Mouse (Mus musculus) limb, embryonic 10.5 days (tissue): Measurements from ENCODE around the gene Taok3. TPM values are rescaled to one million over a fixed set of nuclear protein-coding genes. Genes with fewer than 3 reads are reported as not detected.

Experiments
- DNase-seq: peaks from one replicate; pipeline ENCODE4 v3.0.0-alpha.2; 2017; ENCODE audit warnings: low spot score
- H3K27ac ChIP-seq: fragments of 300-500 bp; sonication (generic); 2 replicates; pipeline ENCODE4 v1.5.1; 2016; ENCODE audit warnings: mild to moderate bottlenecking
- H3K27me3 ChIP-seq: fragments of 300-500 bp; sonication (generic); 2 replicates; pipeline ENCODE4 v1.6.1; 2016; ENCODE audit warnings: low read depth, mild to moderate bottlenecking; ENCODE audit not compliant: poor library complexity, severe bottlenecking
- H3K36me3 ChIP-seq: fragments of 300-500 bp; sonication (generic); 2 replicates; pipeline ENCODE4 v1.6.1; 2016; ENCODE audit warnings: mild to moderate bottlenecking, moderate library complexity
- H3K4me1 ChIP-seq: fragments of 300-500 bp; sonication (generic); 2 replicates; pipeline ENCODE4 v1.6.1; 2016
- H3K4me3 ChIP-seq: fragments of 300-500 bp; sonication (generic); 2 replicates; pipeline ENCODE4 v1.5.1; 2016; ENCODE audit warnings: mild to moderate bottlenecking, moderate library complexity
- H3K9me3 ChIP-seq: fragments of 300-500 bp; sonication (generic); replicated peaks from 2 replicates; pipeline ENCODE4 v1.6.1; 2016; ENCODE audit warnings: mild to moderate bottlenecking
- WGBS: fragments of 180-500 bp; shearing (Covaris S2); methylation state at CpG from one replicate; pipeline ENCODE4 v1.1.7; 2016; 5-methylcytosine and 5-hydroxymethylcytosine counted together
- polyA plus RNA-seq: library from polyadenylated mRNA; unstranded; fragments of >200 nt; fragmentation: Nextera tagmentation; extraction: Ambion mirVana; gene quantifications from 2 replicates; pipeline ENCODE4 v1.2.1, GENCODE M21; 2016

Gene Taok3
- polyA plus RNA-seq, 1 experiment from 2014 or later = 6.2 TPM

GRCm38 (mm10) chr5:117268749-117269148 lies 148.8 kb downstream of the Taok3 start:
- DNase-seq = no peak
- no peak overlapping the region for H3K27ac ChIP-seq
- H3K4me1 ChIP-seq = no peaks in the 10 kb centered on the region
- H3K27me3 ChIP-seq = no peaks in the 10 kb centered on the region
- WGBS = 38% methylated on average over 5 of the region's 5 CpGs
- 0 out of 2 replicates have a peak, but pooled peaks cover 2% of the 10 kb centered on the region for H3K36me3 ChIP-seq
- no peak overlapping the region for H3K4me3 ChIP-seq
- H3K9me3 ChIP-seq = no peaks in the 10 kb centered on the region

- Histone ChIP-seq H3K4me3 (no peak overlapping the region), H3K9me3 (no peaks in the 10 kb centered on the region), H3K27ac (no peak overlapping the region), H3K4me1 (peaks cover 4% of the 10 kb centered on the region), H3K36me3 (no peaks in the 10 kb centered on the region), H3K27me3 (no peaks in the 10 kb centered on the region)
- 97% methylated on average over 12 of the region's 12 CpGs for WGBS
- no peak for DNase-seq
Observed at GRCm38 (mm10) chr5:117269395-117269794, 149.5 kb downstream of the Taok3 start.

DNA sequence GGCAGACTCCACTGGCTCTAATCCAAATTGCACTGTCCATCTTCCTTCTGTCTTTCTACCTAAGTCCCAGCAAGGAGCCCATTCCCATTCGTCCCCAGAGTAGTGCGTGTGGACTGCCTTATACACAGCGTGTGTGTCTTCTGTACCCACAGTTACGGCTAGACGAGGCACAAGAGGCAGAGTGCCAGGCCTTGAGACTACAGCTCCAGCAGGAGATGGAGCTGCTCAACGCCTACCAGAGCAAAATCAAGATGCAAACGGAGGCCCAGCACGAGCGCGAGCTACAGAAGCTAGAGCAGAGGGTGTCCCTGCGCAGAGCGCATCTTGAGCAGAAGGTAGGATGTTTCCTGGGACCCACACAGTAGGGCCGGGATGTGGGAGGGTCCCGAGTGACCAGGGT lies 152.0 kb downstream of the Taok3 start:
- 91% methylated on average over 14 of the region's 14 CpGs for WGBS

GRCm38 (mm10) chr5:117274817-117275216 lies 154.9 kb downstream of the Taok3 start:
- peaks cover 4% of the 10 kb centered on the region for H3K4me1 ChIP-seq
- peaks cover 20% of the 10 kb centered on the region for H3K36me3 ChIP-seq
- DNase-seq = no peak
- H3K27me3 ChIP-seq = no peaks in the 10 kb centered on the region
- H3K4me3 ChIP-seq = no peak overlapping the region
- WGBS = 77% methylated on average over 5 of the region's 5 CpGs
- H3K27ac ChIP-seq = no peak overlapping the region
- no peaks in the 10 kb centered on the region for H3K9me3 ChIP-seq

More for the DNA sequence above, 152.0 kb downstream of the Taok3 start:
- H3K36me3 ChIP-seq = no peaks in the 10 kb centered on the region
- no peaks in the 10 kb centered on the region for H3K9me3 ChIP-seq
- no peak overlapping the region for H3K27ac ChIP-seq
- H3K4me1 ChIP-seq = peaks cover 4% of the 10 kb centered on the region
- no peak overlapping the region for H3K4me3 ChIP-seq
- DNase-seq = no peak
- H3K27me3 ChIP-seq = no peaks in the 10 kb centered on the region

- H3K27ac ChIP-seq = no peak overlapping the region
- no peak for DNase-seq
- peaks cover 48% of the 10 kb centered on the region for H3K36me3 ChIP-seq
- WGBS = 93% methylated on average over 6 of the region's 6 CpGs
- H3K9me3 ChIP-seq = no peaks in the 10 kb centered on the region
- no peaks in the 10 kb centered on the region for H3K27me3 ChIP-seq
- H3K4me3 ChIP-seq = no peak overlapping the region
- H3K4me1 ChIP-seq = peaks cover 4% of the 10 kb centered on the region
Observed at GRCm38 (mm10) chr5:117277784-117278183, 157.9 kb downstream of the Taok3 start.

DNA sequence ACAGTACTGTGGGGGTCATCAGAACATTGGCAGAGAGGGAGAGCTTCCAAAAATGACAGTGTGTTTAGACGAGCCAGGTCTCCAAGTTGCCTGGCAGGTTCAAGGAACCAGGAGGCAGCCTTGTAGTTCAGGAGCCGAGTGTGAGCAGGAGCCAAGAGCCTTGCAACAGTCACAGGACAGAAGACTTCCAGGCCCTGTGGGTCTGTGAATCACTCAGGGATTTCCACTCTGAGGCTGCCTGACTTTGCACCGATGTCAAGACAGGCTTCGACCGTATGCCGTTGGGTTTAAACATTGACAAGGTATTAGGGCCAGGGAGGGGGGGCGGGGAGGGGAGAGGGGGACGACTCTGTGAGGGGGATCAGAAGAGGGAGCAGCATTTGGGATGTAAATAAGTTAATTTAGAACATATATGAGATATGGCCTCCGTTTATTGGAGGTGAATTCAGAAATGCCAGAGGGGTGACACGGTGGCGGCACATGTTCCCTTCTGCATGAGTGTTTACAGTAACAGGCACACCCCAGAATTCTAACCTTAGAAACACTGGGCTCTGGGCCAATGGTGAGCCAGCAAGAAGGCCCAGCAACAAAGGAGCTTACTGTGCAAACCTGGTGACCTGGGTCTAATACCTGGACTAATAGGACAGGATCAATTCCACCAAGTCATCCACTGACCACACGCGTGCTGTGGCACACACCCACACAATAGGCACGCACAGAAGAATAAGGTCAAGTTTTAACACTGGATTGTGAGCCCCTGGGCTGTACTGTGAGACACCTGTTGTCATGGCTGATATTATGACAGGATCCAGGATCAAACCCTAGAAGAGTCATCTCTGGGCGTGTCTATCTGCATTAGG lies 159.1 kb downstream of the Taok3 start:
- peaks cover 58% of the 10 kb centered on the region for H3K36me3 ChIP-seq
- no peak for DNase-seq
- no peak overlapping the region for H3K4me3 ChIP-seq
- peaks cover 2% of the 10 kb centered on the region for H3K4me1 ChIP-seq
- 94% methylated on average over 15 of the region's 15 CpGs for WGBS
- H3K27ac ChIP-seq = no peak overlapping the region
- H3K9me3 ChIP-seq = no peaks in the 10 kb centered on the region
- H3K27me3 ChIP-seq = no peaks in the 10 kb centered on the region

- Histone ChIP-seq H3K27me3 (no peaks in the 10 kb centered on the region), H3K4me1 (no peaks in the 10 kb centered on the region), H3K36me3 (peaks cover 65% of the 10 kb centered on the region), H3K9me3 (no peaks in the 10 kb centered on the region), H3K27ac (no peak overlapping the region), H3K4me3 (no peak overlapping the region)
- DNase-seq = no peak
- 76% methylated on average over 4 of the region's 4 CpGs for WGBS
Observed at GRCm38 (mm10) chr5:117279669-117280050, 159.7 kb downstream of the Taok3 start.

GRCm38 (mm10) chr5:117281536-117281935 lies 161.6 kb downstream of the Taok3 start:
- H3K27me3 ChIP-seq = no peaks in the 10 kb centered on the region
- peaks cover 79% of the 10 kb centered on the region for H3K36me3 ChIP-seq
- no peak overlapping the region for H3K27ac ChIP-seq
- H3K4me3 ChIP-seq = no peak overlapping the region
- DNase-seq = no peak
- no peaks in the 10 kb centered on the region for H3K9me3 ChIP-seq
- H3K4me1 ChIP-seq = peaks cover 12% of the 10 kb centered on the region
- 95% methylated on average over 10 of the region's 10 CpGs for WGBS

GRCm38 (mm10) chr5:117282360-117282759 lies 162.4 kb downstream of the Taok3 start:
- H3K36me3 ChIP-seq = peaks cover 79% of the 10 kb centered on the region
- no peak for DNase-seq
- H3K4me1 ChIP-seq = peaks cover 12% of the 10 kb centered on the region
- H3K27ac ChIP-seq = no peak overlapping the region
- no peaks in the 10 kb centered on the region for H3K27me3 ChIP-seq
- H3K9me3 ChIP-seq = no peaks in the 10 kb centered on the region
- 89% methylated on average over 8 of the region's 8 CpGs for WGBS
- no peak overlapping the region for H3K4me3 ChIP-seq

GRCm38 (mm10) chr5:117284029-117284428 lies 164.1 kb downstream of the Taok3 start:
- no peak overlapping the region for H3K27ac ChIP-seq
- H3K27me3 ChIP-seq = no peaks in the 10 kb centered on the region
- no peak for DNase-seq
- WGBS = 89% methylated on average over 9 of the region's 9 CpGs
- no peak overlapping the region for H3K4me3 ChIP-seq
- peaks cover 20% of the 10 kb centered on the region for H3K4me1 ChIP-seq
- peaks cover 66% of the 10 kb centered on the region for H3K36me3 ChIP-seq
- no peaks in the 10 kb centered on the region for H3K9me3 ChIP-seq

DNA sequence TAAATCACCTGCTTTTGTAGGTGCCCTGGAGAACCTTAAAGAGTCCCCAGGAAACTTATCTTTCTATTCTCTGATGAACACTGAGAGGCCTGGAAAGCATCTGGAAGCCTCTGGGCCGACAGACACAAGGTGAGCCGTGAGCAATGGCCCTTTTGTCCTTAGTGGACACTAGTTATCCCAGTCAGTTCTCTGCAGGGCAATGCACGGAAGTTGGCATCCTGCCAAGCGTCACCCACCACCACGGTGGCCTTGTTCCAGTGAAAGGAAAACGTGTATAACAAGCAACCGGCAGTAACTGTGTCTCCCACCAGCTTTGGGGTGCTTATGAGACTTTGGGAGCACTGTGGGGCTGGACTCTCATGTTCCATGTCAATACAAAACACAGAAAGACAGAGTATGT lies 164.8 kb downstream of the Taok3 start:
- Histone ChIP-seq H3K27me3 (no peaks in the 10 kb centered on the region), H3K27ac (no peak overlapping the region), H3K36me3 (peaks cover 60% of the 10 kb centered on the region), H3K4me3 (no peak overlapping the region), H3K9me3 (no peaks in the 10 kb centered on the region), H3K4me1 (peaks cover 20% of the 10 kb centered on the region)
- DNase-seq = no peak
- 91% methylated on average over 7 of the region's 7 CpGs for WGBS

GRCm38 (mm10) chr5:117285266-117285665 lies 165.3 kb downstream of the Taok3 start:
- Histone ChIP-seq H3K27ac (no peak overlapping the region), H3K36me3 (peaks cover 54% of the 10 kb centered on the region), H3K4me3 (no peak overlapping the region), H3K9me3 (no peaks in the 10 kb centered on the region), H3K27me3 (no peaks in the 10 kb centered on the region), H3K4me1 (peaks cover 20% of the 10 kb centered on the region)
- 94% methylated on average over 4 of the region's 4 CpGs for WGBS
- no peak for DNase-seq

GRCm38 (mm10) chr5:117286286-117286685 lies 166.4 kb downstream of the Taok3 start:
- Histone ChIP-seq H3K27ac (peak overlapping the region; percentile 94), H3K9me3 (no peaks in the 10 kb centered on the region), H3K4me1 (peaks cover 20% of the 10 kb centered on the region), H3K36me3 (peaks cover 44% of the 10 kb centered on the region), H3K4me3 (peak overlapping the region; percentile 75), H3K27me3 (no peaks in the 10 kb centered on the region)
- WGBS = 51% methylated on average over 3 of the region's 3 CpGs
- DNase-seq = no peak
